In the genomic region with DNA sequence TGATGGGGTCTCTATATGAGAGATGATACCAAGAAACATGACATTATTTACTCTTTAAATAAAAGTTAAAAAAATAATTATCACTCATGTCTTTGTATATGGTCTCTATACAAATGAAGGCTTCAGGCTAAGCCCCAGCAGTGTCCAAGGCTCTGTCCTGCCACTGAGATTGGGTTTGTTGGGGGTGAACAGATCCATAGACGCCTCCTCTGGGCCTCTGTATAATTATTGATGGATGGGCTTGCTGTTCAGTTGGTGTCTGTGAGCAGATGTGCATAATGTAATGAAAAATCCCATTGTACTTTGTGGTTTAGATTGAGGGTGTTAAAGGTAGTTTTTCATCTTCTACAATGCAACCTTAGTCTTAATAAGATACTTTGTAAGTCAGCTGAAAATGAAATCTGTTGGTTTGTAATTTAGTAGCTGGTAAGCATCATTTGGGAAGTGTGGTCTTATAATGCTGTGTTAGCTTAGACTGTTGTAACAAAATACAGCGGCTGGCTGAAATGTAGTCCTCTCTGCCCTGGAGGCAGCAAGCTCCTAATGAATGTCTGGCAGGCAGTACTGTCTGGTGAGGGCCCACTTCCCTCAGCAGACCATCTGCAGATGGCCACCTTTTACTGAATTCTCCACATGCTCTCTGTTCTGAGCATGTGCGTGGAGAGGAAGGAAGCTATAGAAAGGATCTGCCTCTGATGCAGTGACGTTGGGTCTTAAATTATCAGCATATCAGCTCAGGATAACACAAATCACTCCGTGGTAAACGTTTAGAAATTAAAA, we compare ENCODE assay signal across 11 mouse cellular contexts.
A peak's percentile ranks its signal among the peaks of the same experiment; 100 is the strongest.
DNase-seq lines count a peak whose midpoint lies in the region; ATAC-seq lines count a peak whose summit lies in the region.
"Had no signal": no experiment of that assay in that cellular context is flagged by ENCODE, and none has a peak within 500 bp of the region (broad histone marks: within the 10 kb centered on the region; RNA-seq: fewer than 3 reads in every experiment).

No protein-coding gene starts in this region.

- H3K9me3 ChIP-seq in forebrain, embryonic 11.5 days (ENCODE audit: control insufficient read depth, low read length) = no peaks in the 10 kb centered on the region
- no peaks in the 10 kb centered on the region for H3K9me3 ChIP-seq in forebrain, embryonic 12.5 days
- H3K9me3 ChIP-seq in embryonic facial prominence, embryonic 13.5 days = no peaks in the 10 kb centered on the region; the same call in 1 of the 2 replicates
- H3K9me3 ChIP-seq in intestine, embryonic 15.5 days = no peaks in the 10 kb centered on the region
- H3K9me3 ChIP-seq: heart, embryonic 12.5 days had no signal

- no peak for DNase-seq in forebrain, embryonic 11.5 days (ENCODE audit: low spot score)
- DNase-seq in 416B (ENCODE audit: low read depth) = peak; percentile 48
- DNase-seq in ovary, postnatal 10 days (ENCODE audit: low spot score) = no peak
- no peak for DNase-seq in gastrocnemius, postnatal 36 days
- DNase-seq in layer of hippocampus, adult 11-12 months (ENCODE audit: low spot score) = no peak

- no peaks in the 10 kb centered on the region for H3K4me1 ChIP-seq in forebrain, embryonic 11.5 days (replicated peaks; ENCODE audit: control insufficient read depth, insufficient read depth, low read length)
- H3K4me1 ChIP-seq in forebrain, embryonic 12.5 days = 0 out of 2 replicates have a peak, but pooled peaks cover 7% of the 10 kb centered on the region
- H3K4me1 ChIP-seq in embryonic facial prominence, embryonic 13.5 days = peaks cover 12% of the 10 kb centered on the region
- H3K4me1 ChIP-seq in intestine, embryonic 15.5 days (replicated peaks) = 0 out of 2 replicates have a peak, but pooled peaks cover 3% of the 10 kb centered on the region

- H3K36me3 ChIP-seq in forebrain, embryonic 11.5 days (ENCODE audit: control insufficient read depth, insufficient read depth, low read length) = no peaks in the 10 kb centered on the region; the same call in 1 of the 2 replicates
- H3K36me3 ChIP-seq in forebrain, embryonic 12.5 days (replicated peaks) = no peaks in the 10 kb centered on the region
- no peaks in the 10 kb centered on the region for H3K36me3 ChIP-seq in embryonic facial prominence, embryonic 13.5 days
- no peaks in the 10 kb centered on the region for H3K36me3 ChIP-seq in intestine, embryonic 15.5 days
- H3K36me3 ChIP-seq: heart, embryonic 12.5 days had no signal

- no peak overlapping the region for H3K4me3 ChIP-seq in forebrain, embryonic 11.5 days (ENCODE audit: low read depth, low read length)
- H3K4me3 ChIP-seq in forebrain, embryonic 12.5 days (replicated peaks) = no peak overlapping the region
- no peak overlapping the region for H3K4me3 ChIP-seq in embryonic facial prominence, embryonic 13.5 days
- no peak overlapping the region for H3K4me3 ChIP-seq in intestine, embryonic 15.5 days (replicated peaks)
- H3K4me3 ChIP-seq: heart, embryonic 12.5 days had no signal

- intact Hi-C loops in gastrocnemius, postnatal 36 days (cut with DNase I) = loop anchor here (10.0 kb wide), 1 partner anchor 258 kb away; no protein-coding TSS in a partner anchor

- 75% methylated on average over 6 of the region's 6 CpGs for WGBS in forebrain, embryonic 11.5 days
- 71% methylated on average over 6 of the region's 6 CpGs for WGBS in forebrain, embryonic 12.5 days
- WGBS in embryonic facial prominence, embryonic 13.5 days = 32% methylated on average over 6 of the region's 6 CpGs
- WGBS in intestine, embryonic 15.5 days = 53% methylated on average over 6 of the region's 6 CpGs

- no peak overlapping the region for H3K27ac ChIP-seq in forebrain, embryonic 11.5 days (ENCODE audit: low read depth, low read length)
- no peak overlapping the region for H3K27ac ChIP-seq in forebrain, embryonic 12.5 days
- no peak overlapping the region; the same call in 1 of the 2 replicates for H3K27ac ChIP-seq in embryonic facial prominence, embryonic 13.5 days
- H3K27ac ChIP-seq in intestine, embryonic 15.5 days = no peak overlapping the region
- H3K27ac ChIP-seq: kidney, postnatal 0 days had no signal

- no peak overlapping the region for H3K9ac ChIP-seq in forebrain, embryonic 11.5 days (ENCODE audit: low read length)
- H3K9ac ChIP-seq in forebrain, embryonic 12.5 days = no peak overlapping the region
- no peak overlapping the region for H3K9ac ChIP-seq in embryonic facial prominence, embryonic 13.5 days
- no peak overlapping the region for H3K9ac ChIP-seq in intestine, embryonic 15.5 days
- H3K9ac ChIP-seq: heart, embryonic 12.5 days; liver, postnatal 0 days had no signal

- no peak overlapping the region for H3K4me2 ChIP-seq in forebrain, embryonic 11.5 days (ENCODE audit: low read depth, low read length, severe bottlenecking)
- no peak overlapping the region for H3K4me2 ChIP-seq in forebrain, embryonic 12.5 days
- H3K4me2 ChIP-seq in embryonic facial prominence, embryonic 13.5 days = no peak overlapping the region
- H3K4me2 ChIP-seq in intestine, embryonic 15.5 days (replicated peaks) = no peak overlapping the region
- H3K4me2 ChIP-seq: heart, embryonic 12.5 days had no signal

- H3K27me3 ChIP-seq in forebrain, embryonic 11.5 days (ENCODE audit: control insufficient read depth, insufficient read depth, low read length) = no peaks in the 10 kb centered on the region
- no peaks in the 10 kb centered on the region for H3K27me3 ChIP-seq in forebrain, embryonic 12.5 days
- H3K27me3 ChIP-seq in embryonic facial prominence, embryonic 13.5 days = no peaks in the 10 kb centered on the region
- no peaks in the 10 kb centered on the region for H3K27me3 ChIP-seq in intestine, embryonic 15.5 days (replicated peaks)
- H3K27me3 ChIP-seq: heart, embryonic 12.5 days had no signal

- ATAC-seq in forebrain, embryonic 11.5 days (replicated peaks; ENCODE audit: low FRiP score) = 0 out of 2 replicates have a peak, but pooled peaks have one; percentile 42
- ATAC-seq in forebrain, embryonic 12.5 days (ENCODE audit: low FRiP score) = no peak
- 0 out of 2 replicates have a peak, but pooled peaks have one; percentile 32 for ATAC-seq in embryonic facial prominence, embryonic 13.5 days (ENCODE audit: insufficient number of reproducible peaks, insufficient read depth, low FRiP score, low TSS enrichment, low read depth)
- 0 out of 2 replicates have a peak, but pooled peaks have one; percentile 45 for ATAC-seq in intestine, embryonic 15.5 days
